Mouse (Mus musculus): ENCODE results near the gene Soga1. TPM values are rescaled to one million over a fixed set of nuclear protein-coding genes. Genes with fewer than 3 reads are reported as not detected.

Gene Soga1
- total and polyA plus RNA-seq, 3 experiments: 2.6 to 16.4 (median 6.0) TPM

DNA sequence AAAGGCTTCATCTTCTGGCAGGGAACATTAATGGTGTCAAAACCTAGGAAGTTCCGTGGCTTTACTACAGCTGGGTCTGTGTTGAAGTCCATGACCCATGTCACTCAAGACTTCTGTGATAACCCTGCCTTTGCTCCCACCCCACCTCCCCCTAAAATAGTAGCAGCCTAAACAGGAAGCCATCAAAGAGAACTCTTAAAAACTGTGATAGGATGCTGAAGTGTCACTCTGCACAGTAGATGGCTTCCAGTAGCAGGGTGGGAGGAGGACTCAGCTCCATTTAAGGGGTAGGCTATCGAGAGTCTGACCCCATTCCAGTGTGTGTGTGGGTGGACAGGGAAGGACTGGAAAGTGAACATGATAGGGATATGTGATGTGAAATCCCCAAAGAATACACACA lies 104.1 kb downstream of the Soga1 start:
- ATAC-seq (ENCODE audit: extremely low read depth, insufficient number of reproducible peaks, low FRiP score, poor library complexity, severe bottlenecking): no peak
- H3K27me3 ChIP-seq (ENCODE audit: insufficient read depth, low read length): no peaks in the 10 kb centered on the region
- H3K36me3 ChIP-seq (replicated peaks): peaks cover 77% of the 10 kb centered on the region
- no peaks in the 10 kb centered on the region for H3K9me3 ChIP-seq (replicated peaks)
- TF ChIP-seq GATA2 (IDR thresholded peaks at IDR 0.05; ENCODE audit: borderline replicate concordance, low read depth, low read length) (no peak), GATA1 (IDR thresholded peaks at IDR 0.05; ENCODE audit: borderline replicate concordance, low read length) (no peak), CTCF (IDR thresholded peaks at IDR 0.05; ENCODE audit: low read depth, low read length) (no peak), TAL1 (conservative IDR thresholded peaks at IDR 0.05; ENCODE audit: low read depth, low read length) (no peak), POLR2AphosphoS5 (IDR thresholded peaks at IDR 0.05; ENCODE audit: insufficient replicate concordance, low read depth, low read length) (no peak)
- H3K4me3 ChIP-seq (ENCODE audit: low read depth, low read length): no peak overlapping the region
- no peak for DNase-seq (ENCODE audit: low spot score)
- peaks cover 10% of the 10 kb centered on the region; the same call in 1 of the 2 replicates for H3K4me1 ChIP-seq (ENCODE audit: insufficient read depth, low read depth, low read length)

DNA sequence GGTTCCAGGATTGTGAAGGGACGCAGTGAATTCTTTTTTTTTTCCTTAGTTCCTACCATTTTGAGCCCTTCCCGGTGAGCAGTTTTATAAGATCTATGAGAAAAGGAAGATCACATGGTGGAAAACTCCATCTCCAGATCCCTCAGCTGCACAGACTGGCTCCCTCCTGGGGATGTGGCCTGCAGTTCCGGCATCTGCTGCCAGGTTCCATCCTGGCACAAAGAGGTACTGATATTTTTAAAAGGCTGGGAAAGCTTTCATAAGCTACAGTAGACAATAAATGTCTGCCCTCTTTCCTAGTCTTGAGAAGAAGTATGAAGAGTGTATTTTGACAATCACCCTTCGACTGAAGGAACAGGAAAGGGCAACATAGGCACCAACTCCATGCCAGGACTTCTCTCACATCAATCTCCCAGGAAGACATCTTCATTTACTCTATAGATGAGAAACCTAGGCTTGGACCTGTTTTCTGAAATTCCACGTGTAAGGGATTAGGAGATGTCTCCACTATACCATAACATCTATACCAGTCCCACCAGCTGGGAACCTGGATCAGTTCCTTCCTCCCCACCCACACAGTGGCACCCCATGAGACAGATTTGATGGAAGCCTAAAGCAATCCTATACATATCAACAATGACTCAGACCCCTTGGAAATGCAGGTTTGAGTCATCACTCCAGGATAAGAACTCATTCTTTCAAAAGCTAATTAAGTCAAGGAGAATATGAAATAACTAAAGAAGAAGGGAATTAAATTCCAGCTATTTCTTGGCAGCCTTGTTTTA lies 105.5 kb downstream of the Soga1 start:
- no peak for DNase-seq (ENCODE audit: low spot score)
- Histone ChIP-seq H3K4me3 (ENCODE audit: low read depth, low read length) (no peak overlapping the region), H3K27me3 (ENCODE audit: insufficient read depth, low read length) (no peaks in the 10 kb centered on the region), H3K4me1 (ENCODE audit: insufficient read depth, low read depth, low read length) (peaks cover 10% of the 10 kb centered on the region; the same call in 1 of the 2 replicates), H3K9me3 (replicated peaks) (no peaks in the 10 kb centered on the region), H3K36me3 (replicated peaks) (peaks cover 86% of the 10 kb centered on the region)
- TF ChIP-seq POLR2AphosphoS5 (IDR thresholded peaks at IDR 0.05; ENCODE audit: insufficient replicate concordance, low read depth, low read length): no peak
- no peak for TF ChIP-seq GATA2 (IDR thresholded peaks at IDR 0.05; ENCODE audit: borderline replicate concordance, low read depth, low read length)
- no peak for TF ChIP-seq GATA1 (IDR thresholded peaks at IDR 0.05; ENCODE audit: borderline replicate concordance, low read length)
- TF ChIP-seq CTCF (IDR thresholded peaks at IDR 0.05; ENCODE audit: low read depth, low read length): no peak
- TF ChIP-seq TAL1 (conservative IDR thresholded peaks at IDR 0.05; ENCODE audit: low read depth, low read length): no peak
- no peak for ATAC-seq (ENCODE audit: extremely low read depth, insufficient number of reproducible peaks, low FRiP score, poor library complexity, severe bottlenecking)

DNA sequence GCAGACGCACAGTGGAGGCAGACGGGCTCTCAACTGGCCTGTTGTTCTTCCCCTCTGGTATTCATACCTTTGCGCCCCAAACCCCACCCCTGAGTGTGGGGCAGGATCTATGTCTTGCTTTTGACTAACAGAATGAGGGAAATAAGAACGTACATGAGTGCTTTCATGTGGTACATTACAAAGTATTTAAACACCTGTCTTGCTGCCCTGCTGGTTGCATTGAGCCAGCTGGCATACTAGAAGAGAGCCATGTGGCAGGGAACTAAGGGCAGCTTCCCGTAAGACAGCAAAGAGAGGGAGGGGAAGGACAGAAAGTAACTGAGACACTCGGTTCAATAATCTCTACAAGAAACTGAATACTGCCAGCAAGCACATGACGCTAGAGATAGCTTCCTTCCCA lies 108.8 kb downstream of the Soga1 start:
- ATAC-seq (ENCODE audit: extremely low read depth, insufficient number of reproducible peaks, low FRiP score, poor library complexity, severe bottlenecking): no peak
- no peak for TF ChIP-seq TAL1 (conservative IDR thresholded peaks at IDR 0.05; ENCODE audit: low read depth, low read length)
- no peak for TF ChIP-seq CTCF (IDR thresholded peaks at IDR 0.05; ENCODE audit: low read depth, low read length)
- no peak for TF ChIP-seq POLR2AphosphoS5 (IDR thresholded peaks at IDR 0.05; ENCODE audit: insufficient replicate concordance, low read depth, low read length)
- no peak for TF ChIP-seq GATA2 (IDR thresholded peaks at IDR 0.05; ENCODE audit: borderline replicate concordance, low read depth, low read length)
- no peak for TF ChIP-seq GATA1 (IDR thresholded peaks at IDR 0.05; ENCODE audit: borderline replicate concordance, low read length)
- no peak overlapping the region for H3K4me3 ChIP-seq (ENCODE audit: low read depth, low read length)
- peaks cover 17% of the 10 kb centered on the region; the same call in 1 of the 2 replicates for H3K4me1 ChIP-seq (ENCODE audit: insufficient read depth, low read depth, low read length)
- H3K9me3 ChIP-seq (replicated peaks): no peaks in the 10 kb centered on the region
- no peaks in the 10 kb centered on the region for H3K27me3 ChIP-seq (ENCODE audit: insufficient read depth, low read length)
- H3K36me3 ChIP-seq (replicated peaks): peaks cover 87% of the 10 kb centered on the region
- no peak for DNase-seq (ENCODE audit: low spot score)

DNA sequence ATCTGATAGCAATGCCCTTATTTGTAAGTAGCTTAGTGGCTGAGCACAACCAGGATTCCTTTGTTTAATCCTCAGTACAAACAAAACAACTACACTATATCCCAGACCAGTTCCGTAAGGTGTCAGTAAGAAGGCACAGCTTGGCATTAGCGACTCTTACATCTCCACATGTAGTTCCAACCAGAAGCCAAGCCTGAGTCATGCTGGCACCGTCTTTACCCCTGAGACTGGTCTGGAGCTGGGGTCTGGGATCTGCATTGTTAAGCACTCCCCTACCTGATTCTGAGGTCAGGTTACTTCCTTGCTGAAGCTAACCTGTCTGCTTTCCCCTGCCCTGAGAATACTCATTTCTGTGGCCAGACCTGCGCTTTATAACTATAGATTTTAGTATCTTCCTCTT lies 110.6 kb downstream of the Soga1 start:
- Histone ChIP-seq H3K9me3 (replicated peaks) (no peaks in the 10 kb centered on the region), H3K4me1 (ENCODE audit: insufficient read depth, low read depth, low read length) (peaks cover 22% of the 10 kb centered on the region; the same call in 1 of the 2 replicates), H3K36me3 (replicated peaks) (peaks cover 90% of the 10 kb centered on the region), H3K27me3 (ENCODE audit: insufficient read depth, low read length) (no peaks in the 10 kb centered on the region), H3K4me3 (ENCODE audit: low read depth, low read length) (no peak overlapping the region)
- TF ChIP-seq CTCF (IDR thresholded peaks at IDR 0.05; ENCODE audit: low read depth, low read length) (no peak), GATA2 (IDR thresholded peaks at IDR 0.05; ENCODE audit: borderline replicate concordance, low read depth, low read length) (no peak), POLR2AphosphoS5 (IDR thresholded peaks at IDR 0.05; ENCODE audit: insufficient replicate concordance, low read depth, low read length) (no peak), GATA1 (IDR thresholded peaks at IDR 0.05; ENCODE audit: borderline replicate concordance, low read length) (no peak), TAL1 (conservative IDR thresholded peaks at IDR 0.05; ENCODE audit: low read depth, low read length) (no peak)
- DNase-seq (ENCODE audit: low spot score) (no peak), ATAC-seq (ENCODE audit: extremely low read depth, insufficient number of reproducible peaks, low FRiP score, poor library complexity, severe bottlenecking) (no peak)

DNA sequence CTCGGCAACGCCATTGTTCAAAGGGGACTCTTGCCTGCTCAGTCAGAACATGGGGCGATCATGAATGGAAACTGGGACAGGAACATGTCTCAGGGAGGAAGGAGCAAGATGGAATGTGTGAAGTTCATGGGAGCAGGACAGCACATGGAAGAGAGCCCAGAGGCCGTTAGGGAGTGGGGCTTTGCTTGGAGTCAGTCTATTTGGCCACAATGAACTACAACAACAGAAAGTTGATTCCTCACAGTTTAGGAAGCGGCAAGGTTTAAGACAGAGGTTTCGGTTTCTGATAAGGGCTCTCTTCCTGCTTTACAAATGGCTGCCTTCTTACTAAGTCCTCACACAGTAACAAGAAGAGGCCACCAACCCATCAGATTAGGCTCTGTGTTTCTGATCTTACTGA lies 111.7 kb downstream of the Soga1 start:
- no peaks in the 10 kb centered on the region for H3K9me3 ChIP-seq (replicated peaks)
- no peaks in the 10 kb centered on the region for H3K27me3 ChIP-seq (ENCODE audit: insufficient read depth, low read length)
- H3K4me3 ChIP-seq (ENCODE audit: low read depth, low read length): no peak overlapping the region
- no peak for TF ChIP-seq TAL1 (conservative IDR thresholded peaks at IDR 0.05; ENCODE audit: low read depth, low read length)
- no peak for TF ChIP-seq GATA1 (IDR thresholded peaks at IDR 0.05; ENCODE audit: borderline replicate concordance, low read length)
- no peak for TF ChIP-seq CTCF (IDR thresholded peaks at IDR 0.05; ENCODE audit: low read depth, low read length)
- TF ChIP-seq POLR2AphosphoS5 (IDR thresholded peaks at IDR 0.05; ENCODE audit: insufficient replicate concordance, low read depth, low read length): no peak
- no peak for TF ChIP-seq GATA2 (IDR thresholded peaks at IDR 0.05; ENCODE audit: borderline replicate concordance, low read depth, low read length)
- peaks cover 84% of the 10 kb centered on the region for H3K36me3 ChIP-seq (replicated peaks)
- H3K4me1 ChIP-seq (ENCODE audit: insufficient read depth, low read depth, low read length): peaks cover 23% of the 10 kb centered on the region; the same call in 1 of the 2 replicates
- no peak for ATAC-seq (ENCODE audit: extremely low read depth, insufficient number of reproducible peaks, low FRiP score, poor library complexity, severe bottlenecking)
- no peak for DNase-seq (ENCODE audit: low spot score)

Other genes starting within 250 kb of the Soga1 start
- gene Tgif2, start 239.2 kb downstream of the Soga1 start, total RNA-seq (2014; fragmentation: Nextera tagmentation): 22.8 and 25.7 TPM in 2 replicates
- gene Tgif2, start 239.2 kb downstream of the Soga1 start, total RNA-seq (2017): 24.9 and 26.7 TPM in 2 replicates
- gene Tgif2, start 239.2 kb downstream of the Soga1 start, polyA plus RNA-seq (2012): 60.6 and 77.6 TPM in 2 replicates
- gene 4930518I15Rik, start 221.3 kb downstream of the Soga1 start, total RNA-seq (2014; fragmentation: Nextera tagmentation): 4.2 and 6.8 TPM in 2 replicates
- gene 4930518I15Rik, start 221.3 kb downstream of the Soga1 start, total RNA-seq (2017): 1.6 and 1.9 TPM in 2 replicates
- gene 4930518I15Rik, start 221.3 kb downstream of the Soga1 start, polyA plus RNA-seq (2012): 0.09 TPM in 2 replicates
- 97.3 and 108 TPM in 2 replicates for gene Rab5if, start 216.1 kb downstream of the Soga1 start, total RNA-seq (2014; fragmentation: Nextera tagmentation)
- gene Rab5if, start 216.1 kb downstream of the Soga1 start, total RNA-seq (2017): 210 and 302 TPM in 2 replicates
- gene Rab5if, start 216.1 kb downstream of the Soga1 start, polyA plus RNA-seq (2012): 103 and 173 TPM in 2 replicates
- gene Sla2, start 192.1 kb downstream of the Soga1 start, total RNA-seq (2014; fragmentation: Nextera tagmentation): 0.83 TPM in 1 of 2 replicates, not detected in the other
- 0.98 and 1.0 TPM in 2 replicates for gene Sla2, start 192.1 kb downstream of the Soga1 start, total RNA-seq (2017)
- 0.62 and 0.83 TPM in 2 replicates for gene Sla2, start 192.1 kb downstream of the Soga1 start, polyA plus RNA-seq (2012)
- gene Ndrg3, start 87.2 kb downstream of the Soga1 start, total RNA-seq (2014; fragmentation: Nextera tagmentation): 139 and 157 TPM in 2 replicates
- gene Ndrg3, start 87.2 kb downstream of the Soga1 start, total RNA-seq (2017): 113 and 121 TPM in 2 replicates
- 13.5 and 14.3 TPM in 2 replicates for gene Ndrg3, start 87.2 kb downstream of the Soga1 start, polyA plus RNA-seq (2012)
- gene Dsn1, start 72.1 kb downstream of the Soga1 start, total RNA-seq (2014; fragmentation: Nextera tagmentation): 39.7 and 48.3 TPM in 2 replicates
- 106 and 123 TPM in 2 replicates for gene Dsn1, start 72.1 kb downstream of the Soga1 start, total RNA-seq (2017)
- 4.7 and 5.3 TPM in 2 replicates for gene Dsn1, start 72.1 kb downstream of the Soga1 start, polyA plus RNA-seq (2012)
- not detected in 2 replicates for gene Tldc2, start 7.8 kb upstream of the Soga1 start, total RNA-seq (2014; fragmentation: Nextera tagmentation)
- not detected in 2 replicates for gene Tldc2, start 7.8 kb upstream of the Soga1 start, total RNA-seq (2017)
- gene Tldc2, start 7.8 kb upstream of the Soga1 start, polyA plus RNA-seq (2012): not detected in 2 replicates
- 153 and 177 TPM in 2 replicates for gene Samhd1, start 56.0 kb upstream of the Soga1 start, total RNA-seq (2014; fragmentation: Nextera tagmentation)
- gene Samhd1, start 56.0 kb upstream of the Soga1 start, total RNA-seq (2017): 99.6 and 109 TPM in 2 replicates
- gene Samhd1, start 56.0 kb upstream of the Soga1 start, polyA plus RNA-seq (2012): 19.9 and 23.6 TPM in 2 replicates
- gene Rbl1, start 125.3 kb upstream of the Soga1 start, total RNA-seq (2014; fragmentation: Nextera tagmentation): 96.7 and 97.4 TPM in 2 replicates
- gene Rbl1, start 125.3 kb upstream of the Soga1 start, total RNA-seq (2017): 74.1 and 88.2 TPM in 2 replicates
- gene Rbl1, start 125.3 kb upstream of the Soga1 start, polyA plus RNA-seq (2012): 10.9 and 11.1 TPM in 2 replicates
- 197 and 213 TPM in 2 replicates for gene Rpn2, start 199.8 kb upstream of the Soga1 start, total RNA-seq (2014; fragmentation: Nextera tagmentation)
- 156 and 189 TPM in 2 replicates for gene Rpn2, start 199.8 kb upstream of the Soga1 start, total RNA-seq (2017)
- gene Rpn2, start 199.8 kb upstream of the Soga1 start, polyA plus RNA-seq (2012): 99.6 and 110 TPM in 2 replicates
- gene Mroh8, start 200.3 kb upstream of the Soga1 start, total RNA-seq (2014; fragmentation: Nextera tagmentation): 1.4 and 2.0 TPM in 2 replicates
- 0.66 and 1.2 TPM in 2 replicates for gene Mroh8, start 200.3 kb upstream of the Soga1 start, total RNA-seq (2017)
- gene Mroh8, start 200.3 kb upstream of the Soga1 start, polyA plus RNA-seq (2012): 0.37 and 0.51 TPM in 2 replicates